Mouse (Mus musculus) frontal cortex, postnatal 14 days (tissue): ENCODE measurements around the gene Ndufv1.
"Not testable (repeated sequence)": the region's sequence is repeated elsewhere in the genome, so short reads cannot be mapped to it uniquely, and the experiment has no call there.

Experiments used
- DNase-seq, 2 experiments: peaks; one replicate each; pipeline ENCODE4 v3.0.0; 2022; ENCODE audit warnings: low spot score in 2 of 2

Gene Ndufv1

DNA sequence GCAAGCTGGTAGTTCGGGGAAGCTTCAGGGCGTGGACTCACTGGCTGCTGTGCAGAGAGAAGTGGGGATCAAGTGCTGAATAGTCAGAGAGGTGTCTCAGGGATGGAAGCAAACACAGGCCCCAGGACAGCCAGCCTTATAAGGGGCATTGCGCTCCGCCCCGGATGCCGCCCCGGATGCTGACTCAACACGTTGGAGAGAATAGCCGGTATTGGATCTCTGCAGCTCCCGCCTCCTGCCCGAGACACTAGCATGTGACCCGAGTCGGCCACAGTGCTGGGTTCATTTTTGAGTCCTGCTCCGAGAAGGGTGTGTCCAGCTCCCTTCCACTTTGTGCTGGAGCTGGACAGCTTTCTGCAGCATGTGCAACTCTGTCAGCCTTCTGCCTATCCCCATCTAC lies 29.5 kb upstream of the Ndufv1 start:
- DNase-seq: no peak

DNA sequence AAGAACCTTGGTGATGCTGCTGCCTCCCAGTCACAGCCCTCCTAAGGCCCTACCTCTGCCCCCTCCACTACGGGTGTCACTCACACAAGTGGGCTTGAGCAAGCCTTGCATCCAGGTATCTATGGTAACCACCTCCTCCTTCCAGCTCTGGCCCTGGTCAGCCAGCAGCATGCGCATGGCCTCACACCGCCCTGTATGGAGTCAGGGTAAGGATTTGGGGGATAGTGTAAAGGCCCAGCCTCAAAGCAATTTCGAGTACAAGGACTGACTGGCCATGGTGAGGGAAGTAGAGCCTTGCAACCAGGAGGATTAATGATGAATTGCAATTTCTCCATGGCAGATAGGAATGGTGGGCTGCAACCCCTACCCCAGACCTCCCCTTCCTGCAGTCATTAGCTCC lies 28.9 kb upstream of the Ndufv1 start:
- not testable (repeated sequence) for DNase-seq

DNA sequence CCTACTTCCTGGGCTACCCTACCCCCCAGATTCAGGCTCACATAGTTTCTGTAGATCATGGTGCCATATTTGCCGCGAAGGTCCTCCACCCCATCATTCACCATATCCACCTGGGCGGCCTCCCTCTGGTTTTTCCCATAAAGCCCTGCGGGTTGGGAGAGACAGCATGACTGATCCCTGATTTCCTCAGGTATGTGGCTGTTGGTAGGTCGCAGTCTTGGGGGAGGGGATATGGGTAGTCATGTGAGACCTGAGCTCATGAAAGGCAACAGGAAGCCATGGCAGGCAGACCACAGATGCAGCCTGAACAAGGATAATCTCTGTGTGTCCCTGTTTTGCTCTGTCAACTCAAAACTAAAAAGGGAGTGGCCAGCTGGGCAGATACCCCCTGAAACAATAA lies 28.3 kb upstream of the Ndufv1 start:
- DNase-seq: not testable (repeated sequence)

DNA sequence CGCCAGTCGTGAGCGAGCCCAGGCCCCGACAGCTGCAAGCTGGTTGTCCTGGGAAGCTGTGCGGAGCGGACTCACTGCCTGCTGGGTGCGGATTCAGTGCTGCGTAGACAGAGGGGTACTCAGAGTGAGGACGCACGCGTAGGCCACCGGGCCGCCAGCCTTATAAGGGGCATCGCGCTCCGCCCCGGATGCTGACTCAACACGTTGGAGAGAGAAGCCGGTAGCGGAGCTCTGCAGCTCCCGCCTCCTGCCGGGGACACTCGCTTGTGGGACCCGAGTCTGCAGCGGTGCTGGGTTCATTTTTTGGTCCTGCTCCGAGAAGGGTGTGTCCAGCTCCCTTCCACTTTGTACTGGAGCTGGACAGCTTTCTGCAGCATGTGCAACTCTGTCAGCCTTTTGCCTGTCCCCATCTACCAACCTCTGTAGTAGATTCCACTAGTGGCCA lies 25.2 kb upstream of the Ndufv1 start, which contains the start of gene Gstp1:
Gstp1 (minus strand) TSS at position 198 of the 445 bp plus-strand sequence.
- DNase-seq: peak; percentile 72 to 82

DNA sequence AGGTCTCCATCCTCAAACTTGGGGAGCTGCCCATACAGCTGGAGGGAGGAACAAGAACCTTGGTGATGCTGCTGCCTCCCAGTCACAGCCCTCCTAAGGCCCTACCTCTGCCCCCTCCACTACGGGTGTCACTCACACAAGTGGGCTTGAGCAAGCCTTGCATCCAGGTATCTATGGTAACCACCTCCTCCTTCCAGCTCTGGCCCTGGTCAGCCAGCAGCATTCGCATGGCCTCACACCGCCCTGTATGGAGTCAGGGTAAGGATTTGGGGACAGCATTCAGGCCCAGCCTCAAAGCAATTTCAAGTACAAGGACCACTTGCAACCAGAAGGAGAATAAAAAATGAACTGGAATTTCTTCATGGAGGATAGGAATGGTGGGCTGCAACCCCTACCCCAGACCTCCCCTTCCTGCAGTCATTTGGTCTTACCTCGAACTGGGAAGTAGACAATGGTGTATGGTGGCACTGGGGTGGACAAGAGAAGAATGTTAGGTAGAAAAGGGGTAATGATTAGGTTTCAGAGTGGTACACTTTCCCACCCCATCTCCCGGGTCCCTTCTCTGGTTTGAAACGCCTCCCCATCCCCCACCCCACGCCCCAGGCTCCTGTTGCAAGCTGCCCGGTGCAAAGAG lies 24.7 kb upstream of the Ndufv1 start:
- not testable (repeated sequence) for DNase-seq

DNA sequence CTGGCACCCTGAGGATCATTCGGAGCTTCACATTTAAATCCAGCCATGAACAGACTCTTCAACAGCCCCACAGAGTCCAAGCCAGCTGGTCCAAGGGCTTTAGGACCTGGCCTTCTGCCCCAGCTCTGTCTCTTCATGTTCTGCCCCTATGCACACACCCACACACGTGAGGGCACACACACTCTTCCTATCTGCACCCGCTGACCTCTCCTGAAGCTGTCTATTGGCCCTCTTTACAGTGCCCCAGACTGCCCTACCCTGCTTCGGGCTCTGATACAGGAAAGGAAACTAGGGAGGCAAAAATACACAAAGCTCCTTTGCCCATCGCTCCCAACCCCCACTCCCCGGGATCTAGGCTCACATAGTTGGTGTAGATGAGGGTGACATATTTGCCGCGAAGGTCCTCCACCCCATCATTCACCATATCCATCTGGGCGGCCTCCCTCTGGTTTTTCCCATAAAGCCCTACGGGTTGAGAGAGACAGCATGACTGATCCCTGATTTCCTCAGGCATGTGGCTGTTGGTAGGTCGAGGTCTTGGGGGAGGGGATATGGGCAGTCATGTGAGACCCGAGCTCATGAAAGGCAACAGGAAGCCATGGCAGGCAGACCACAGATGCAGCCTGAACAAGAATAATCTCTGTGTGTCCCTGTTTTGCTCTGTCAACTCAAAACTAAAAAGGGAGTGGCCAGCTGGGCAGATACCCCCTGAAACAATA lies 23.9 kb upstream of the Ndufv1 start:
- no peak for DNase-seq

DNA sequence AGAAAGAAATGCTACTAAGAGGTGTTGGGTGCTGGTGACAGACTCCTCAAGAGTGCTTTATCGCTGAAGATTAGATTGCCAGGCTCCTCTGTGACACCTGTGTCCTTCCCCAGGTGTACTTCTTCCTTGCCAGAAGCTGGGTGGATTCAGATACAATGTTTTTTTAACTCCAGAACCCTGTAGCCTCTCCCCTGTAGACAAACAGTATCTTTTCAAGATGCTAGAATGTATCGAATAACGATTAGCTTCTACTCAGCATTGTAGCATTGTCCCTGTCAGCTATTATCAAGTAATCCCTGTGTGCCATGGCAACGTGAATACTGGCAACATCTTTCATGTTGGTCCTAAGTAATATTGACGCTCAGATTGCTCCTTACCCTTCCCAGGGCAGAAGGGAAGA lies 21.1 kb upstream of the Ndufv1 start:
- no peak for DNase-seq

DNA sequence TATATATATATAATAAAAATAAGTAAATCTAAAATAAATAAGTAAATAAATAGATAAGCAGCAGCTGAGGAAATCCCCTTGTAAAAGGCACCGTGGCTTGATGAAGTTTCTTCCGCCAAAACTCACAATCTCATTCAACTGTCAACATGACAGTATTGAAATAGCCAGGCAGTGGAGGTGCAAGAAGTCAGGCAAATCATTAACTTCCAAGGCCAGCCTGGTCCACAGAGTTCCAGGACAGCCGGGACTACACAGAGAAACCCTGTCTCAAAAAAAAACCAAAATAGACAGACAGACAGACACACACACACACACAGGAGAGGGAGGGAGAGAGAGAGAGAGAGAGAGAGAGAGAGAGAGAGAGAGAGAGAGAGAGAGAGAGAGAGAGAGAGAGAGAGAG lies 20.7 kb upstream of the Ndufv1 start:
- DNase-seq: no peak

DNA sequence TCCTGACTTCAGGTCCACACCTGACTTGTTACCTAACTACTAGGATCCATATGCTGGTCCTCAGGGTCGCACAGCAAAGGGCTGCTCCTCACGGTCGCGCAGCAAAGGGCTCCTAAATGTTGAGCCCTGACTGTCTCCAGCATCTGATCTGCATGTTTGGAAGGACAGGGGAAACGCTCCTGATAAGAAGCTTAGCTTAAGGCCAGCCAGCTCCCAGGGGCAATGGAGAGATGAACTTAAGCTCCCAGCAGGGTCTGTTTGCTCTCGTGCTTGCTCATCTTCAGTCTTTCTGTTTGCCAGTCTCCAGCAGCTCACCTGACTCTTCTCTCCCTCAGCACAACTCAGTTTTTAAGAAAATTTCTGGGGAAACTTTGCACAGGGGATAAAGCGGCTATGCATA lies 20.1 kb upstream of the Ndufv1 start:
- DNase-seq: no peak

DNA sequence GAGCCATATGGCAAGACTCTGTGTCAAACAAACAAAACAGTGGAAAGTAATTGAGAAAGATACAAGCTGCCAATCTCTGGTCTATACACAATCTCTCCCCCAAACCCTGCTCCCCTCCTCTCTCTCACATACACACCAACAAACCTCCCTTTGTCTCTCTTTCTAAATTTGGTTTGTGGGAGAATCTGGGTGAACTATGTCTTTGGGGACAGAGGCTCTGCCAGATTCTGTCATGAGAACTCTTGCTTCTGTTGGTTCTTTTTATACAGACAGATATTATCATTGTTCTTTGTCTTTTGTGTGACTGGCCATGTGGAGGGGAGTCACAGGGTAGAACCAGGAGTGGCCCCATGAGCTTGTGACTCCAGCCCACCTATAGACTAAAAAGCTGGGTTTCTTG lies 15.0 kb upstream of the Ndufv1 start:
- no peak for DNase-seq

DNA sequence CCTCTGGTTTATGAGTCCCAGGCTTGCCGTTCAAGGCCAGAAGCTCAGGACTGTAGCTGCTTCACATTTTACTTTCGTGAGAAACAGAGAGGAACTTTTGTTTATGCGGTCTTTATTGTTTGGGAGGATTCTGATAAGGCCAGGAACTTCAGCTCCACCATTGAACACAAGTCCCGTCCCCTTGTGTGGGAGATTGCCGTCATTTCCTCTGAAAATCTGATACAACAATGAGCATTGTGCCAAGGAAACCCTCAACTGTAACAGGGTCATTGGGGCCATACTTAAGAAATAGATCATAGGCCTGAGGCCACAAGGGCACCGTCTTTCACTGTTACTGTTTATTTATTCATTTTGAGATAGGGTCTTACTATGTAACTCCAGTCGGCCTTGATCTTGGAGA lies 10.6 kb upstream of the Ndufv1 start:
- no peak for DNase-seq

DNA sequence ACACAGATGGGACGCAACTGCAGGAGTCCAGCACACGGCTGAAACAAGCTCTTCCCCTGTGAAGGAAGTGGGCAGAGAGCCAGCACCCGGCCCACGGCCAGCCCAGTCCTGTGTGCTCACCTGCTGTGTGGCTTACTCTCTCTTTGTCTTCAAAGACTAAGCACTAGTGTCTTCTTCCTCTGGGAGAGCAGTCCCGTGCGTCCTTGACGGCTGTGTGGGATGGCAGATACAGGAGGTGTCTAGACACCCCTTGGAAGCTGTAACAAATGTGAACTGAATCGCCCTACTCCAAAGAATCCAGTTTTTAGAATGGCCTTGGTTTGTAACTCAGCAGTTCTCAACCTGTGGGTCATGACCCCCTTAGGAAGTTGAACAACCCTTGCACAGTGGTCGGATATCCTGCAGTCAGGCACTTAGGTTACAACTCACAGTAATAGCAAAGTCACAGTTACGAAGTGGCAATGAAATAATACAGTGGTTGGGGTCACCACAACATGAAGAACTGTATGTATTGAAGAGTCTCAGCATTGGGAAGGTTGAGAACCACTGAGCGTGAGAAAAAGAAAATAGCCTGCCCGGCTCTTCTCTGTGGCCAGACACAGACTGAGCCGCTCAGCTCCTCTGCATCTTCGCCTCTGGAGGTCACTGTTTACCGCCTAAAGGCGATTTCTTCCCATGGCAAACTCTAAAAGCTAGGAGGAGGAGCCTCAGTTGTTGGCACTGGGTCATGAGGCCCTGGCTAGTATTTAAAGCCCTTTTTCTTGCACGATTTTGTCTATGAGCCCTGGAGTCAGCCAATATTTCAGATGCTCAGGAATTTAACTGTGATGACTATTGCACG lies 6.4 kb upstream of the Ndufv1 start:
- DNase-seq: peak; percentile 62 to 68

DNA sequence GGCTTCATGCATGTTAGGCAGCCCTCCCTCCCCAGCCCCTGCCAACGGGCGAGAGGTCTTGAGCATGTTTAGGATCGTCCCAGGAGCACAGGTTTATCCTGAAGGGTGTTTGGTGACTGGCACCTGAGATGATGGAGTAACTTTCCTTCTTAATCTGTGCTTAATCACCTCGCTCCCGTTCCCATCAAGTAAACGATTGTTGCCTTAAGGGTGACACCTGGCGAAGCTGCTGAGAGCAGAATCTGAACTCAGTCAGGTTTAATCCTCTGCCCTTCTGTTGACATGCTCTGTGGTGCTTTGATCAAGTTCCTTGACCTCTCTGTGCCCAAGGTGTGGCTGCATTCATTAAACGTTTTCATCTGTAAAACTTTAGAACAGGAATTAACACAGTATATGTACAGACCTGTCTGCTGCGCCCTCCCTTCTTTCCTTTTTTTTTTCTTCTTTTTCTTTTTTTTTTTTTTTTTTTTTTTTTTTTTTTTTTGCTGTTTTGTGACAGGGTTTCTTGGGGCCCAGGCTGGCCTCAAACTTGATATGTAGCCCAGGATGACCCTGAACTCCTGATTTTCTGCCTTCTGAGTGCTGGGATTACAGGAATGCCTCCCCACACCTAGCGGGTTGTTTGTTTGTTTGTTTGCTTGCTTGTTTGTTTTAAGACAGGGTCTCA lies 5.4 kb upstream of the Ndufv1 start:
- DNase-seq: no peak

DNA sequence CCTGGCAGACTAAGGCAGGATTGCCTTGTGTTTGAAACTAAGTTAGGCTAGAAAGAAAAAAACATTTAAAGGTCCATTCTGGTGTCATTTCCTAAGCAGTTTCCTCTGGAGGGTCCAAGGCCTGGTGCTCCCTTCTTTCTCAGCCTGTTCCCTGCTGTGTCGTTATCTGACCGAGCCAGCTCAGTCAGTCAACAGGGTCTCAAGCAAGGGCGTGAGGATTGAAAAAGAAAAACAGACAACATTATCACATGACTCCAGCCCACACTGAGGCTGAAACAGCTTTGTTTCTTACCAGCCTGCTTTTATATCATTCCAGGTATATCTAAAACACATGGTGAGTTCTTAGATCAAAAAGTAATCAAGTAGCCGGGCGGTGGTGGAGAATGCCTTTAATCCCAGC lies 3.0 kb upstream of the Ndufv1 start:
- DNase-seq: no peak

DNA sequence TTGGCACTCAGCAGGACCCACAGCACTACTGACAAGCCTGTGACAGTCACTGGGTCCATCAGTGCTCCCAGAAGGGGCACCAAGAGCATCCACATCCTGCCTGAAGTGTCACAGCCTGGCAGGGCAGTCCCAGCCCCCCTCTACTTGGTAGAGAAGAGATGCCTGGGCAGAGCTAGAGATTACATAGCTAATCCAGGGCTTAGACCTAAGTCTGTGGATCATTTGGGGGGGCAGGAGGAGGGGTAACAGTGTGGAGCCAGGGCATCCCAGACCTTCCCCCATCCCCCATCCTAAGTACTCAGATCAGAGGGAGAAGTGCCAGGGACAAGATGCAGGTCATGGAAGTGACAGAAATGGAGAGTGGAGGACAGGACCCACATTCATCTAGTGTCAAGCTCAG lies 2.2 kb upstream of the Ndufv1 start:
- no peak for DNase-seq

DNA sequence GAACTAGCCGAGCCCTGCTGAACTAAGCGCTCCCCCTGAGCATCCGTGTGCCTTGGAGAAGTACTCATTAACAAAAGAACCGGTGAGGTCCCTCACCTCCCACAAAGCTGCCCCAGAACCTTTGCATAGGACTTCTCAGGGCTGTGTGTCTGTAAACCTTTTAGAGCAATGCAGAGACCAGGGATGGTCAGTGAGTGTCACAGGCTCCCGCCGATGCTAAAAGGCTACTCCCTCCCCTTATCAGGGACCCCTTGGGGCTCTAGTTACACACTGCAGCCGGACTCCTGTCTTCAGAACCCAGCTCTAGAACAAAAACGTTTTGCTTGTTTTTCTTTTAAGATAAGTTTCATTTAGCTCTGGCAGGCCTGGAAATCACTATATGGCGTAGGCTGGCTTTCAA lies 460 bp upstream of the Ndufv1 start:
- DNase-seq: no peak

DNA sequence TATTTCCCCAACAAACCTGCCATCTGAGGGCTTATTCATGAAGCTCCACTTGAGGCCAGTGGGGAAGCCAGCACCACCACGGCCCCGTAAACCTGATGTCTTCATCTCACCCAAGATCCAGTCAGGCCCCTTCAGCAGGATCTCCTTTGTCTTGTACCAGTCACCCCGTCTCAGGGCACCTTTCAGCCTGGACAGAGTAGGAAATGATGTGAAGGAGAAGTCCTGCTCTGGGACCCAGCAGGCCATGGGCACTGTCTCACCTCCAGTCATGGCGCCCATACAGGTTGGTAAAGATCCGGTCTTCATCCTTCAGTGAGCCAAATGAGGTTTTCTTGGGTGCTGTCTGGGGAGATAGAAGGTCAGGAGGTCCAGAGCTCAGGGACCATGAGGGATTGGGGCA lies 1.5 kb downstream of the Ndufv1 start:
- DNase-seq: no peak

DNA sequence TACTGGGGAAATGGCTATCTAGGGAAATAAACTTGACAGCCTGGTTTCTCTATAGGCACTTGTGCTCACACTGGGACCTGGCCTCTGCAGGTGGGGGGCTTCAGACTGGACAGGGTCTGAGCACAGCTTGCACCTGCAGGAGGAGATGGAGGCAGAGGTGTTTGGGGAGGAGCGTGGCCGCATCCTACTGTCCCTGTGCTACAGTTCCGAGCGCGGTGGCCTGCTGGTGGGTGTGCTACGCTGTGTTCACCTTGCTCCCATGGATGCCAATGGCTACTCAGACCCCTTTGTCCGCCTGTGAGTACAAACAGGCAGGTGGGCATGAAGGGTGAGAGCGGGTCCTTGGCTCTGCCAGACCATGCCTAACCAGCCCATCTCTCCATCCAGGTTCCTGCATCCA lies 6.6 kb downstream of the Ndufv1 start:
- no peak for DNase-seq

DNA sequence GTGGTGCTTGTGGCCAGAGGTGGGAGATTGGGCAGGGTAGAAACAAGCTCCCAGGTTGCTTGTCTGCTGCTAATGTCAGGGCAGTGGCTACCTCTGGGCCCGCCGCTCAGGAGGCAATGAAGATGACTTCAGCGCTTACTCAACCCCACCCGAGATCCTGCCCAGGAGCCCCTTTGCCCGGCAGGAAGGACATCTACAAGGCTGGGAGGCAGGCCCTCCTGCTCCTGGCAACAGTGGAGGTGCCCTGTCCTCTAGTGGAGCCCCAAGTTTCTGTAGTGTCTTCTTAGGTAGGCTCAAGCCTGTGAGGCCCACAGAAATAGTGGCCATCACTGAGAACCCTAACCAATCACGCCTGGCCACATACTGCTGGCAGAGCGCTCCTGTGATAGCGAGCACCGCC lies 7.5 kb downstream of the Ndufv1 start:
- no peak for DNase-seq

DNA sequence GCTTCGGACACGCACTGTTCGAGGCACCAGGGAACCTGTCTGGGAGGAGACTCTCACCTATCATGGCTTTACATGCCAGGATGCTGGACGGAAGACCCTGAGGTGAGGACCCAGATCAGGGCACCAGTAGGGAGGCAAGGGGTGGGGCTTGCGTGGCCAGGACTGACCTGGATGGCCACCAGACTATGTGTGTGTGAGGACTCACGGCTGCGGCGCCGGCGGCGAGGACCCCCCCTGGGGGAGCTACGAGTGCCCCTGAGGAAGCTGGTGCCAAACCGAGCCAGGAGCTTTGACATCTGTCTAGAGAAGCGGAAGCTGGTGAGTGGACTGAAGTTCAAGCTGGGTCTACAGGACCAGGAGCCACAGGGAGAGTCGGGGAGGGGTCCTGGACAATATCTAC lies 8.3 kb downstream of the Ndufv1 start:
- DNase-seq: no peak

DNA sequence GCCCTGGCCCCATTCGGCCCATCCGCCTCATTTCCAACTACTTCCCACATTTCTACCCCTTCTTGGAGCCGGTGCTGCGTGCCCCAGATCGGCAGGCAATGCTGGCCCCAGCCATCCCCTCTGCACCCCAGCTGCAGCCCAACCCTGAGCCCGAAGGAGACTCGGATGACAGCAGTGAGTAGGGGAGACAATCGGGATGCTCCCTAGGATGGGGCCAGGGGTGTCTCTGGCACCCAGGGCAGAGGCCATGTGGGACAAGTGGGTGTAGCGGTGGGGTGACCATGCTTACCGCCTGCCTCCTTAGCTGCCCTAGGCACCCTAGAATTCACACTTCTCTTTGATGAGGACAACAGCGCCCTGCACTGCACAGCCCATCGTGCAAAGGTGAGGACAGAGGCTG lies 9.0 kb downstream of the Ndufv1 start:
- no peak for DNase-seq

DNA sequence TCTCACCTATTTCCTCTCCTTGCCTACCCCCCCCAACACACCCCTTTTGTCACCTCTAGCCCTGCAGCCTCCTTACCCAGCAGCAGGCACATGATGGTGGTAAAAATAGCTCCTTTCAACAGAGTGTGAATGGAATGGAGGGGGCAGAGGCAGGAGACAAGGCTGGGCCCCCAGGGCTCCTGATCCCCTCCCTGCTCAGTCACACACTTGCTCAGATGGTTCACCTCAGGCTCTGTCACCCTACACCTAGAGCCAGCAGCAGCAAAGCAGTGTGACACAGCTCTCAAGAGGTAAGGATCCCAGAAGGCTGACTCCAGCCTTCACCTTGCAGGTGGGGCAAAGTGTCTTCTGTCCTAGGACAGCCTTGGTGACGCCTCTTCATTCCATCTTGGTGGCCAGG lies 9.5 kb downstream of the Ndufv1 start, which contains the start of gene Doc2g:
Doc2g (plus strand) TSS at position 202 of the 400 bp plus-strand sequence.
- DNase-seq: no peak
